ENCODE assay signal across 25 mouse cellular contexts in genomic region chr13:118940786-118941185, GRCm38 (mm10).
A peak's percentile ranks its signal among the peaks of the same experiment; 100 is the strongest.
DNase-seq lines count a peak whose midpoint lies in the region; ATAC-seq and TF ChIP-seq lines count a peak whose summit lies in the region.
"Had no signal": no experiment of that assay in that cellular context is flagged by ENCODE, and none has a peak within 500 bp of the region (broad histone marks: within the 10 kb centered on the region; RNA-seq: fewer than 3 reads in every experiment).

No protein-coding gene starts in this region.

- no peak overlapping the region for H3K27ac ChIP-seq in gastrocnemius, adult 2 months
- no peak overlapping the region for H3K27ac ChIP-seq in lung, embryonic 14.5 days (ENCODE audit: low read depth)
- no peak overlapping the region for H3K27ac ChIP-seq in lung, postnatal 0 days (ENCODE audit: low read length)
- H3K27ac ChIP-seq in forebrain, embryonic 14.5 days (ENCODE audit: low read depth, low read length) = no peak overlapping the region
- H3K27ac ChIP-seq: forebrain, embryonic 10.5 days; heart, embryonic 15.5 days; hindbrain, postnatal 0 days; macrophage; midbrain, embryonic 15.5 days; neural tube, embryonic 12.5 days; stomach, embryonic 15.5 days had no signal

- H3K27me3 ChIP-seq in lung, embryonic 14.5 days (ENCODE audit: insufficient read depth, low read length) = no peaks in the 10 kb centered on the region
- no peaks in the 10 kb centered on the region for H3K27me3 ChIP-seq in lung, postnatal 0 days (replicated peaks; ENCODE audit: insufficient read depth, low read length)
- H3K27me3 ChIP-seq in forebrain, embryonic 14.5 days (replicated peaks; ENCODE audit: control insufficient read depth, insufficient read depth, low read length) = no peaks in the 10 kb centered on the region
- H3K27me3 ChIP-seq: heart, embryonic 15.5 days; midbrain, embryonic 15.5 days; neural tube, embryonic 12.5 days; stomach, embryonic 15.5 days had no signal

- 68% methylated on average over 3 of the region's 3 CpGs for WGBS in lung, embryonic 14.5 days
- 65% methylated on average over 3 of the region's 3 CpGs for WGBS in lung, postnatal 0 days
- 88% methylated on average over 3 of the region's 3 CpGs for WGBS in forebrain, embryonic 14.5 days

- no peak for TF ChIP-seq CTCF in gastrocnemius, adult 2 months (IDR thresholded peaks at IDR 0.05)
- no peak for TF ChIP-seq CTCF in lung, embryonic 14.5 days (IDR thresholded peaks at IDR 0.05; ENCODE audit: low read depth)
- TF ChIP-seq CTCF in lung, postnatal 0 days (IDR thresholded peaks at IDR 0.05) = no peak

- DNase-seq in gastrocnemius, adult 2 months = peak; percentile 14
- DNase-seq in gastrocnemius, postnatal 10 days = no peak
- DNase-seq in lung, embryonic 14.5 days = peak; percentile 24
- no peak for DNase-seq in lung, postnatal 0 days (ENCODE audit: low spot score)
- peak; percentile 65 for DNase-seq in fibroblast of lung, adult 2 months (ENCODE audit: low read depth)
- DNase-seq in heart, postnatal 14 days = peak; percentile 3 to 16
- DNase-seq in forebrain, embryonic 14.5 days (ENCODE audit: low spot score) = no peak
- DNase-seq: cerebellum, adult 8-10 months; cerebellum, postnatal 36 days; kidney, adult 9 months; kidney, postnatal 14 days; liver, postnatal 0 days; retina, postnatal 1 day; right cerebral cortex, postnatal 25 days; thymus, postnatal 25 days had no signal

- no peaks in the 10 kb centered on the region for H3K4me1 ChIP-seq in lung, embryonic 14.5 days (ENCODE audit: insufficient read depth)
- no peaks in the 10 kb centered on the region for H3K4me1 ChIP-seq in lung, postnatal 0 days (ENCODE audit: insufficient read depth, low read depth, low read length)
- H3K4me1 ChIP-seq in forebrain, embryonic 14.5 days (ENCODE audit: control insufficient read depth, insufficient read depth, low read length) = no peaks in the 10 kb centered on the region
- H3K4me1 ChIP-seq: forebrain, embryonic 10.5 days; heart, embryonic 15.5 days; midbrain, embryonic 15.5 days; neural tube, embryonic 12.5 days; stomach, embryonic 15.5 days had no signal

- no peak for ATAC-seq in lung, embryonic 14.5 days (ENCODE audit: insufficient read depth)
- no peak for ATAC-seq in lung, postnatal 0 days
- no peak for ATAC-seq in granulocyte monocyte progenitor cell, adult 5-6 weeks (replicated peaks; ENCODE audit: poor library complexity, severe bottlenecking)
- no peak for ATAC-seq in forebrain, embryonic 14.5 days
- ATAC-seq: hindbrain, postnatal 0 days; intestine, embryonic 16.5 days; liver, postnatal 0 days; midbrain, embryonic 15.5 days had no signal

- H3K4me2 ChIP-seq in lung, embryonic 14.5 days = no peak overlapping the region
- no peak overlapping the region for H3K4me2 ChIP-seq in lung, postnatal 0 days (replicated peaks; ENCODE audit: low read depth, low read length)
- H3K4me2 ChIP-seq in forebrain, embryonic 14.5 days (ENCODE audit: low read length) = no peak overlapping the region
- H3K4me2 ChIP-seq: heart, embryonic 15.5 days; liver, embryonic 11.5 days; midbrain, embryonic 15.5 days; neural tube, embryonic 12.5 days; stomach, embryonic 15.5 days had no signal

- H3K4me3 ChIP-seq in gastrocnemius, adult 2 months = no peak overlapping the region
- no peak overlapping the region for H3K4me3 ChIP-seq in lung, embryonic 14.5 days (ENCODE audit: low read depth, low read length)
- no peak overlapping the region for H3K4me3 ChIP-seq in lung, postnatal 0 days (ENCODE audit: low read depth, low read length)
- H3K4me3 ChIP-seq in forebrain, embryonic 14.5 days (ENCODE audit: low read depth, low read length) = no peak overlapping the region
- H3K4me3 ChIP-seq: forebrain, embryonic 10.5 days; heart, embryonic 15.5 days; midbrain, embryonic 15.5 days; neural tube, embryonic 12.5 days; stomach, embryonic 15.5 days had no signal

- no peaks in the 10 kb centered on the region for H3K36me3 ChIP-seq in lung, embryonic 14.5 days (ENCODE audit: insufficient read depth)
- no peaks in the 10 kb centered on the region for H3K36me3 ChIP-seq in lung, postnatal 0 days (ENCODE audit: insufficient read depth, low read length)
- H3K36me3 ChIP-seq in forebrain, embryonic 14.5 days (ENCODE audit: control insufficient read depth, insufficient read depth, low read length) = no peaks in the 10 kb centered on the region
- H3K36me3 ChIP-seq: forebrain, embryonic 10.5 days; heart, embryonic 15.5 days; midbrain, embryonic 15.5 days; neural tube, embryonic 12.5 days; stomach, embryonic 15.5 days had no signal

- intact Hi-C loops in gastrocnemius, adult 2 months (cut with DNase I) = no loop called here
- intact Hi-C loops in heart, postnatal 14 days (cut with DNase I) = no loop called here

- no peak overlapping the region for H3K9ac ChIP-seq in lung, embryonic 14.5 days
- no peak overlapping the region for H3K9ac ChIP-seq in lung, postnatal 0 days (replicated peaks; ENCODE audit: low read depth)
- no peak overlapping the region for H3K9ac ChIP-seq in forebrain, embryonic 14.5 days (ENCODE audit: low read length)
- H3K9ac ChIP-seq: heart, embryonic 15.5 days; liver, postnatal 0 days; midbrain, embryonic 15.5 days; neural tube, embryonic 12.5 days; stomach, embryonic 15.5 days had no signal

- no peak for TF ChIP-seq EP300 in lung, postnatal 0 days (IDR thresholded peaks at IDR 0.05)

- no peaks in the 10 kb centered on the region for H3K9me3 ChIP-seq in lung, embryonic 14.5 days (ENCODE audit: low read depth, low read length)
- H3K9me3 ChIP-seq in lung, postnatal 0 days (ENCODE audit: low read length) = no peaks in the 10 kb centered on the region
- no peaks in the 10 kb centered on the region for H3K9me3 ChIP-seq in forebrain, embryonic 14.5 days (replicated peaks; ENCODE audit: control insufficient read depth, low read length)
- H3K9me3 ChIP-seq: forebrain, embryonic 10.5 days; heart, embryonic 15.5 days; midbrain, embryonic 15.5 days; neural tube, embryonic 12.5 days; stomach, embryonic 15.5 days had no signal

Comparison
In these comparisons a context has a peak if more than half of its experiments do, and no peak if none do; other contexts are left out.
1. DNase-seq: peak in gastrocnemius, adult 2 months (single experiment), lung, embryonic 14.5 days (single experiment), fibroblast of lung, adult 2 months (single experiment) and heart, postnatal 14 days (2 of 2); none in gastrocnemius, postnatal 10 days (single experiment), lung, postnatal 0 days (single experiment) and forebrain, embryonic 14.5 days (single experiment).